Mouse (Mus musculus): ENCODE data around the gene Ppp1r9a.

GRCm38 (mm10) chr6:5017945-5018511 is 115.3 kb downstream of the Ppp1r9a start:
- TF ChIP-seq CTCF (conservative IDR thresholded peaks at IDR 0.05; ENCODE audit: low read length) (no peak), POU5F1 (IDR thresholded peaks at IDR 0.05; ENCODE audit: borderline replicate concordance, low read length) (no peak)

Data from E14TG2a.4 (cell line).